Mouse (Mus musculus): ENCODE measurements around the gene Pcbp2.

DNA sequence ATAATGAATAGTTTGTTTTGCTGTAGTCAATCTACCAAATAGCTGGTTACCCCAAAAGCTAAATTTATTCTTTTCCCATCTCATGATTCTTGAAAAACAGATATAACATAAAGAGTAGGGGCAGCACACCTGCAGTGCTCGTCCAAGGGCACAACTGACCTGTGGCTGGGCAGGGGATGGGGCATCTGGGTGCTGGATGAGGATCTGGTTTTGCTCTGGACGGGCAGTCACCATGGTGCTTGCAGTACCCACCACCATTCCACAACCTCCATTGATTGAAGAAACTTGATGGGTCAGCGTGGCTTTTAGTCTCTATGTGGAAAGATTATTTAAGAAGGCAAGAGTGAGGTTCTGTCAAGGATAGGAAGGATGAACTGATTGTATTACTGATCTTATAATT is 75.9 kb downstream of the Pcbp2 start:
- TF ChIP-seq CTCF (IDR thresholded peaks at IDR 0.05; ENCODE audit: insufficient read depth, low read depth, low read length) (no peak), POLR2A (IDR thresholded peaks at IDR 0.05; ENCODE audit: insufficient read depth, low read depth, low read length) (no peak)

Measured in olfactory bulb, adult 2 months (tissue).